Mouse (Mus musculus): ENCODE data around the gene Ttc19. TPM values are rescaled to one million over a fixed set of nuclear protein-coding genes. Genes with fewer than 3 reads are reported as not detected.

The Ttc19 gene
- polyA plus RNA-seq, 1 experiment: 20.7 TPM

- no peak overlapping the region for H3K4me3 ChIP-seq (ENCODE audit: low read depth, low read length)
- H3K27ac ChIP-seq (ENCODE audit: insufficient read depth, low read depth, low read length): no peak overlapping the region
- no peak for TF ChIP-seq POLR2A (IDR thresholded peaks at IDR 0.05; ENCODE audit: low read depth, low read length)
- TF ChIP-seq CTCF (IDR thresholded peaks at IDR 0.05; ENCODE audit: extremely low read depth, insufficient read length, insufficient replicate concordance, low read depth, low read length): no peak
- H3K4me1 ChIP-seq (ENCODE audit: control insufficient read depth, insufficient read depth, insufficient read length, low read length): no peaks in the 10 kb centered on the region
- peaks cover 32% of the 10 kb centered on the region for H3K36me3 ChIP-seq (ENCODE audit: control insufficient read depth, insufficient read depth, low read length)
- WGBS: 79% methylated on average over 8 of the region's 8 CpGs
- H3K27me3 ChIP-seq (ENCODE audit: control insufficient read depth, insufficient read depth, low read length): no peaks in the 10 kb centered on the region
Observed at GRCm38 (mm10) chr11:62285020-62285419, 3.7 kb downstream of the Ttc19 start.

- no peak overlapping the region for H3K4me3 ChIP-seq (ENCODE audit: low read depth, low read length)
- no peak for TF ChIP-seq POLR2A (IDR thresholded peaks at IDR 0.05; ENCODE audit: low read depth, low read length)
- no peak for TF ChIP-seq CTCF (IDR thresholded peaks at IDR 0.05; ENCODE audit: extremely low read depth, insufficient read length, insufficient replicate concordance, low read depth, low read length)
- peaks cover 39% of the 10 kb centered on the region for H3K36me3 ChIP-seq (ENCODE audit: control insufficient read depth, insufficient read depth, low read length)
- WGBS: 97% methylated on average over 1 of the region's 1 CpGs
- H3K4me1 ChIP-seq (ENCODE audit: control insufficient read depth, insufficient read depth, insufficient read length, low read length): no peaks in the 10 kb centered on the region
- no peak overlapping the region for H3K27ac ChIP-seq (ENCODE audit: insufficient read depth, low read depth, low read length)
- H3K27me3 ChIP-seq (ENCODE audit: control insufficient read depth, insufficient read depth, low read length): no peaks in the 10 kb centered on the region
Observed at GRCm38 (mm10) chr11:62287700-62288099, 6.4 kb downstream of the Ttc19 start.

DNA sequence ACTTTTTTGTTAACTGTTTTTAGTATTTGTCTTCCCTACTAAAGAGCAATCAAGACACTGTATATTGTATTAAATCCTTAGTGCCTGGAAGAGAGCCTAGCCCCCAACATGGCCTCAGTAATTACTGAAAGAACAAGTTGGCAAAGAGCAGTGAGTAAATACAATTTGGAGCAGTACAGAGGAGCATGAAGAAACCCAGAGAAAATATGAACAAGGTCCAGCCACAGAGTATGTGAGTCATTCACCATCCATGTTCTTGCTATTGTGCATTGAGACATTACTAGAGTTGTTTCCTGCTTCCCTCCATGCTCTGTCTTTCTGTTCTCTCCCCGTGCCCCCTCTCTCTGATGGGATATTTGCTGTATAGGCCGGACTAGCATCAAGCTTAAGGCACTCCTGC lies 12.8 kb downstream of the Ttc19 start:
- TF ChIP-seq CTCF (IDR thresholded peaks at IDR 0.05; ENCODE audit: extremely low read depth, insufficient read length, insufficient replicate concordance, low read depth, low read length) (no peak), POLR2A (IDR thresholded peaks at IDR 0.05; ENCODE audit: low read depth, low read length) (no peak)
- H3K4me3 ChIP-seq (ENCODE audit: low read depth, low read length): no peak overlapping the region
- H3K4me1 ChIP-seq (ENCODE audit: control insufficient read depth, insufficient read depth, insufficient read length, low read length): no peaks in the 10 kb centered on the region
- H3K27me3 ChIP-seq (ENCODE audit: control insufficient read depth, insufficient read depth, low read length): no peaks in the 10 kb centered on the region
- 78% methylated on average over 2 of the region's 2 CpGs for WGBS
- peaks cover 30% of the 10 kb centered on the region for H3K36me3 ChIP-seq (ENCODE audit: control insufficient read depth, insufficient read depth, low read length)
- H3K27ac ChIP-seq (ENCODE audit: insufficient read depth, low read depth, low read length): no peak overlapping the region

DNA sequence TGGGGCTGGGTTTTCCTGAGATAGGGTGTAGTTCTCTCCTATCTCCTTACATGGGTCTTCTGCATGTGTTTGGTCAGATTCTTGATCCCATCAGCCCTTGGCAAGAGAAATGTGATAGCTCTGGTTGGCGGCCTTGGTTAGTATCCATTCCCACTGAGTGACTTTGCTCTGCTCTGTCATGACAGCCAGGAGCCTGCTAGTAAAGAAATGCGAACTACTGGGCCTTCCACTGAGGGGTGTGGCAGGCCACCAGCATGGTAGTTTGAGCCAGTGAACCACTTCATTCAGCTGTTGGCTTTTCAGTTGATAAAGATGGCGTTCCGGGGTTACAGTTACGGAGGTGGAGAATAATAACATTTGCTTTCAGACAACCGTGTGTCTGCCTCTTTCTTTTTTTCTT lies 17.6 kb downstream of the Ttc19 start:
- no peaks in the 10 kb centered on the region for H3K4me1 ChIP-seq (ENCODE audit: control insufficient read depth, insufficient read depth, insufficient read length, low read length)
- H3K4me3 ChIP-seq (ENCODE audit: low read depth, low read length): no peak overlapping the region
- peaks cover 38% of the 10 kb centered on the region for H3K36me3 ChIP-seq (ENCODE audit: control insufficient read depth, insufficient read depth, low read length)
- TF ChIP-seq POLR2A (IDR thresholded peaks at IDR 0.05; ENCODE audit: low read depth, low read length) (no peak), CTCF (IDR thresholded peaks at IDR 0.05; ENCODE audit: extremely low read depth, insufficient read length, insufficient replicate concordance, low read depth, low read length) (no peak)
- no peak overlapping the region for H3K27ac ChIP-seq (ENCODE audit: insufficient read depth, low read depth, low read length)
- H3K27me3 ChIP-seq (ENCODE audit: control insufficient read depth, insufficient read depth, low read length): no peaks in the 10 kb centered on the region
- WGBS: 90% methylated on average over 6 of the region's 6 CpGs

GRCm38 (mm10) chr11:62305866-62306265 lies 24.6 kb downstream of the Ttc19 start:
- no peak overlapping the region for H3K4me3 ChIP-seq (ENCODE audit: low read depth, low read length)
- 88% methylated on average over 2 of the region's 2 CpGs for WGBS

DNA sequence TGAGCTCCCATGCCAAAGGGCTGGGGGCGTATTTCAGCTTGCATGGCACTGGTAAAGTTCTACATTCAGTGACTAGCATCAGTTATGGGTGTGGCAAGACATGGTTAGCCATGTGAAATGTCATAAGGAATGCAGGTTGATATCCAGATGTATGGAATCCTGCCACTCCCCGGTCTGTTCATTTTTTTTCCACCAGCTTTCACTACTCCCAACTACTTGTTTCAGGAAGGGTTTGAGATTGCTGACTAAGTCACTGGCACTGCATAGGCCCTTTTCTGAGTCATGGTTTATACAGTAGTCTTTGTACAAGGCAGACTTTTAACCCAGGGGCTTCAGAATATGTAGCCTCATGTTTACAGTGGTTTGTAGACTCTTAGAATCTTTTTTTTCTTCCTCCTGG lies 28.0 kb downstream of the Ttc19 start:
- H3K27me3 ChIP-seq (ENCODE audit: control insufficient read depth, insufficient read depth, low read length): no peaks in the 10 kb centered on the region
- peaks cover 54% of the 10 kb centered on the region for H3K36me3 ChIP-seq (ENCODE audit: control insufficient read depth, insufficient read depth, low read length)
- WGBS: 88% methylated on average over 2 of the region's 2 CpGs
- no peaks in the 10 kb centered on the region for H3K4me1 ChIP-seq (ENCODE audit: control insufficient read depth, insufficient read depth, insufficient read length, low read length)
- no peak for TF ChIP-seq POLR2A (IDR thresholded peaks at IDR 0.05; ENCODE audit: low read depth, low read length)
- no peak overlapping the region for H3K4me3 ChIP-seq (ENCODE audit: low read depth, low read length)
- H3K27ac ChIP-seq (ENCODE audit: insufficient read depth, low read depth, low read length): no peak overlapping the region

More at GRCm38 (mm10) chr11:62305866-62306265, 24.6 kb downstream of the Ttc19 start:
- peaks cover 49% of the 10 kb centered on the region for H3K36me3 ChIP-seq (ENCODE audit: control insufficient read depth, insufficient read depth, low read length)
- H3K27me3 ChIP-seq (ENCODE audit: control insufficient read depth, insufficient read depth, low read length): no peaks in the 10 kb centered on the region
- no peak for TF ChIP-seq CTCF (IDR thresholded peaks at IDR 0.05; ENCODE audit: extremely low read depth, insufficient read length, insufficient replicate concordance, low read depth, low read length)
- TF ChIP-seq POLR2A (IDR thresholded peaks at IDR 0.05; ENCODE audit: low read depth, low read length): no peak
- H3K4me1 ChIP-seq (ENCODE audit: control insufficient read depth, insufficient read depth, insufficient read length, low read length): no peaks in the 10 kb centered on the region
- no peak overlapping the region for H3K27ac ChIP-seq (ENCODE audit: insufficient read depth, low read depth, low read length)

DNA sequence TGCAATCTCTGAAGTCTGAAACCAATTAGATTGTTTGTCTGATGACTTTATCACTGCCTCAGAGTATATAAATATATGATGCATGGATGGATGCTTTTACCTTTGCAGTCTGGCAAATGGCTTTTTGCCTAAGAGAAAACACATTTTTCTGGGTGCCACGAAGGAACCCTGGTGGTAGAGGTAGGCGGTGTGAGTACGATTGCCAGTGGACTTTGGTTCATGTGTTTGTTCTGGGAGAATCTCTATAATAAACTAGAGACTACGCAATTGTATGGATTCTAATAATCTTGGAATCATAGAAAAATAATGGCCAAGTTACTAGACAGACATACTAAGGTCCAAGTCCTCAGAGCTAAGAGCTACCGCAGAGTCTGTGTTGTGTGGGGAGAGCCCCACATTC lies 33.7 kb downstream of the Ttc19 start:
- WGBS: 62% methylated on average over 5 of the region's 5 CpGs
- Histone ChIP-seq H3K27me3 (ENCODE audit: control insufficient read depth, insufficient read depth, low read length) (no peaks in the 10 kb centered on the region), H3K4me1 (ENCODE audit: control insufficient read depth, insufficient read depth, insufficient read length, low read length) (no peaks in the 10 kb centered on the region), H3K4me3 (ENCODE audit: low read depth, low read length) (no peak overlapping the region), H3K27ac (ENCODE audit: insufficient read depth, low read depth, low read length) (no peak overlapping the region), H3K36me3 (ENCODE audit: control insufficient read depth, insufficient read depth, low read length) (peaks cover 59% of the 10 kb centered on the region)
- no peak for TF ChIP-seq CTCF (IDR thresholded peaks at IDR 0.05; ENCODE audit: extremely low read depth, insufficient read length, insufficient replicate concordance, low read depth, low read length)
- no peak for TF ChIP-seq POLR2A (IDR thresholded peaks at IDR 0.05; ENCODE audit: low read depth, low read length)

GRCm38 (mm10) chr11:62317746-62318145 lies 36.5 kb downstream of the Ttc19 start:
- Histone ChIP-seq H3K4me3 (ENCODE audit: low read depth, low read length) (no peak overlapping the region), H3K36me3 (ENCODE audit: control insufficient read depth, insufficient read depth, low read length) (peaks cover 76% of the 10 kb centered on the region), H3K4me1 (ENCODE audit: control insufficient read depth, insufficient read depth, insufficient read length, low read length) (no peaks in the 10 kb centered on the region), H3K27me3 (ENCODE audit: control insufficient read depth, insufficient read depth, low read length) (no peaks in the 10 kb centered on the region), H3K27ac (ENCODE audit: insufficient read depth, low read depth, low read length) (no peak overlapping the region)
- no peak for TF ChIP-seq POLR2A (IDR thresholded peaks at IDR 0.05; ENCODE audit: low read depth, low read length)
- TF ChIP-seq CTCF (IDR thresholded peaks at IDR 0.05; ENCODE audit: extremely low read depth, insufficient read length, insufficient replicate concordance, low read depth, low read length): no peak
- 90% methylated on average over 11 of the region's 11 CpGs for WGBS

All from small intestine, adult 2 months (tissue).